Mouse (Mus musculus): ENCODE data around the gene Pcsk2.

Pcsk2 gene

DNA sequence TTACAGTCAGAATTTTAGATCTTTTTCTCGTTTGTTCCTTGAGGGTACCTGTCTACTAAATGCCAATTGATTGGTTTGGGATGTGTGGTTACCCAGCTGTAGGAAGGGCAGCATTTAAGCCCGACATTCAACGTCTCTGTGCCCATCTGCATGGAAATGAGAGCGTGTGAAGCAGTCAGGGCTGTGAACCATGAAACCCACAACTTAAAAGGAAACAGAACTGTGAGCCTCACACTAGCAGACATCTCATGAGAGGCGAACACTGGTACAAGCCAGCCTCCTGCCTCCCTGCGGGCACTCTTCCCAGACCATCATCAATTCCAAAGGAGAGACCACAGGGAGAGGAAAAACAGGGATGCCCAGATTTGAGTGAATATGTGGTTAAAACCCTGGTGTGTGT, 294.9 kb downstream of the Pcsk2 start:
- no peak for DNase-seq

DNA sequence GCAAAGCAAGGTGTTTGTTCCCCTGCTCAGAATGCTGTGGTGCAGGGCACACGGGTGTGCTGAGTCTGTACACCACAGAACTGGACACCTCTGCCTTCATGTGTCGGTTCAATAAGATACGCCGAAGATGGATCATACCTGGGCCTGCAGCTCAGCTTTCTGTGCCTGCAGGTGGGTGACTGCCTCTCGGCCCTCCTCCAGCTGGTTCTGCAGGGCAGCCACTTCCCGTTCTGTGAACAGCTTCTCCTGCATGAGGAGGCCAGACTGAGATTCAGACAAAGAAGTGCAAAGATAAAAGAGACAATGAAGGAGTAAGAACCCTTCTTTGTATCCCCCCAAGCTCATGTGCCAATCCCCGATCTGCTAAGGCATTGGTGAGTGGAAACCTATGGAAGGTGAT, 295.6 kb downstream of the Pcsk2 start:
- DNase-seq, result no peak

DNA sequence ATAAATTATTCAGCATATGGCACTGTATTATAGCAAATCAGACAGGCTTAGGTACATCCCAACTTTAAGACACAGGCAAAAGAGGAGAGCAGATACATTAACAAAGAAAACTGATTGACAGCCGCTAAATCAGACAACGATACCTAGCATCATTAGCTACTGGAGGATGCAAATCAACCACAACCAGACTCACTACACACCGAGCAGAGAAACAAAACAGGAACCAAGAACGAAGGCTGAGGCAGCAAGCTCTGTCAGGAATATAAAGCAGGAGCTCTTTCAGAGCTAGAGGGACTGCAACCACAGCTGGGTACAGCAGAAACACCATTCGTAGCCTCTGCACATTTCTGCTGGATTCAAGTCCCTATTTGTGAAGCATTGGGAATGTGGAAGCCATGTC, 298.8 kb downstream of the Pcsk2 start:
- DNase-seq, result no peak

GRCm38 (mm10) chr2:143846799-143847198, 300.8 kb downstream of the Pcsk2 start:
- DNase-seq, result no peak

GRCm38 (mm10) chr2:143847291-143847690, 301.3 kb downstream of the Pcsk2 start:
- DNase-seq, result no peak

DNA sequence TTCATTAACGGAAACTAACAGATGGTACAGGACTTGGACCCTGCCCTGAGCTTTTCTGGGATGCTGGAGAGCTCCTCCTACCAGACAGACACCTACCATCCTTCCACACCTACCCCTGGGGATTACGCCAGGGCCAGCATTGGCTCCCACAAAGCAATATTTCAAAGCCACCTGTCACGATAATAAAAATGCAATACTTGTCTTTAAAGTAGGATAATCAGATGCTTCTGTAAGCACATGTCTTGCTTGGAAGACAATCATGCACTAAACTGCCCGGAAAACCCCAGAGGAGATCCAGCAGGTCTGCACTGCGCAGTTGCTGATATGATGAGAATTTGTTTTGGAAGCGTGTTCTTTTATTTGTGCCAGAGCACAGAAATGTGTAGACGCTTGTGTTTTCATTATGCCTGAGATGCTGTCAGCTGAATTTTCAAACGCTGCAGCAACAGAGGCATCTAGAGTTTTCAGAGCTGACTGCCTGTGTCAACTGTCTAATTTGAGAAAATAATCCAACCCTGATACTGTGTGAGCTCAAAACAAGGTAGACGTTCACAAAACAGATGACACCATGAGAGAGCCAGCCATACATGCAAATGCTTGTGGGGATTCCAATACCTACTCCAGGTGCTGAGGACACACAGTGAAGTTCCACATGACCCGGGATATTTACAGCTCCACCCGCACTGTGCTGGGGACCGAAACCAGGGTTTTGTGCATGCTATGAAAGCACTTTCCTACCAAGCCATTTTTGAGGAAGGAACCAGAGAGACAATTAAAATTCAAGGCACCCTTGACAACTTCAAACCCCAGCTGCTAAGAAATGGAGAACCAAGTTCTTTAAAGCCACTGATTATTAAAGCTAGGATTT, 305.6 kb downstream of the Pcsk2 start:
- peak; percentile 21 for DNase-seq

DNA sequence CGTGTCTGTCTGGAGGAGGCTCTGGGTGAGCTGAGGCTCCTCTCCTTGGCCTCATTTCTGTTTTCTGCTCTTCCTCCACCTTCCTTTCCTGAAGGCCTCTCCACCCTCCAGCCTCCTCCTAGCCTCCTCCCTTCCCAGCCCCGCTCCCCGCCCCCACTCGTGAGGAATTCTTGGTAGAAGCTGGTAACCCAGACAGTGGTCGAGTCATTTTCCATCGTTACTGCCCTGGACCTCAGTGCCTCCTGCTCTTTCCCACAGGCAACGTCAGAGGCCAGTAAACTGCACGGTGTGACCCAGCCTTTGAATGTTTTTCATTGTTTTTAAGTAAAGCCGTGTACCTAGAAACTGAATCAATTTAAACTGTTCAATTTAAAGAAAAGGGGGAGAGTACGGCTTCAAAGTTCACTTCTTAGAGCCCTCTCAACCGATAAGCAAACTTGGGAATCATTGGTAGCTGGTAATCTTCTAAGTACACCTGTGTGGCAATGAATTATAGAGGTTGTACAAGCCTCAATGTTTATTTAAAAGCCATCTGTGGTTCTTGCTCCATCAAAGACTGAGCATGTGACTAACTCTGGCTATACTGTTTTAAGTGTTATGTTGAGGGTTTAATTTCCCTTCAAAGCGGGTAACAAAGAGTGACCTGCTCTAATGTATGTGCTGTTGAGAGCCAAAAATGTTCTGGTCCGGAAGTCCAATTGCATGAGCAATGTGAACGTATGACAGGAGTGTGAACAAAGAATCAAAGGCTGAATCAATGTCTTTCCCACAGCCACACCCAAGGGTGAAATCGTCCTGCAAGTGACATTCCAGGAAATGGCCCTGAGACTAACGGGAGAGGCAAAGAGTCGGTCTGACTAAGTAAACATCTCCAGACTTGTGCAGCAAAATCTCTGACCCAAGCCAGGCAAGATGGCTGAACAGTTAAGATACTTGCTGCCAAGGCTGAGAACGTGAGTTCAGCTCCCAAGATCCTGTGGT, 306.6 kb downstream of the Pcsk2 start:
- no peak for DNase-seq

DNA sequence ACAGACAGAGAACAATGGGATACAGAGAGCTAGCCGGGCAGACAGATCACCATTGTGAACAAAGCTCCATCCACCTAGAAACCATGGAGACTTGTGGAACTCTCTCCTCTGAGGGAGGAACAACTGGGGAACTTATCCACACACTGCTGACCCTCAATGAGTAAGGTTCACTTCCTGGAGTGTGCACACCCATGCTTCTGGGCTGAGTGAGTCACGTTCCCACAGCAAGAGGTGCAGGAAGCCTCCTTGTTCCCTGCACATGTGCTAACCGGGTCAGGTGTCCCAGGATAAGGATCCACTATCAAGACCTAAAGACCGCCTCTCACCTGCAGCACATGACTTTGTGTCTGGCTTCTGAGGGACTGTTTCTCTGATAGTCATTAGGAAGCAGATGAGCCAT, 307.5 kb downstream of the Pcsk2 start:
- no peak for DNase-seq

- no peak for DNase-seq
These were observed 313.2 kb downstream of the Pcsk2 start for GRCm38 (mm10) chr2:143859166-143859565.

- no peak for DNase-seq
These were observed 316.7 kb downstream of the Pcsk2 start, which contains the start of gene Bfsp1 for GRCm38 (mm10) chr2:143862484-143863231. TSS of gene Bfsp1 (minus strand) at chr2:143863173.

DNA sequence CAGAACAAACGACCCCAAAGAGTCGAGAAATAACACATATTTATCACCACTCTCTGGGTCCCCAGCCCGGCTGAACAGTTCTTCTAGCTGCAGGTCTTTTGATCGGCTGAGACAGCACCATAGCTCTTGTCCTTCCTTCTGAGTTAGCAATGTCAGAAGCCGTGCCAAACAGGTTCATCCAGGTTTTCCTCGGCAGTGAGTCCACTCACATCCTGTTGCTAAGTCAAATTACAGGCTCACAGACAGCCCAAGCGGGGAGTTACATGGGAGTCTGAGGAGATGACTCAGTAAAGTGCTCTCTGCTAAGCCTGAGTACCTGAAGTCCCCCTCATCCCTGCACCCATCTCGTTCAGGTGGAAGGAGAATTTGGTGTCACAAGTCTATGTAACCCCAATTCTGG, 318.6 kb downstream of the Pcsk2 start:
- no peak for DNase-seq

Data from cerebellum, adult 9-10 months (tissue).